Mouse (Mus musculus): ENCODE measurements around the gene AA467197.

AA467197 gene

DNA sequence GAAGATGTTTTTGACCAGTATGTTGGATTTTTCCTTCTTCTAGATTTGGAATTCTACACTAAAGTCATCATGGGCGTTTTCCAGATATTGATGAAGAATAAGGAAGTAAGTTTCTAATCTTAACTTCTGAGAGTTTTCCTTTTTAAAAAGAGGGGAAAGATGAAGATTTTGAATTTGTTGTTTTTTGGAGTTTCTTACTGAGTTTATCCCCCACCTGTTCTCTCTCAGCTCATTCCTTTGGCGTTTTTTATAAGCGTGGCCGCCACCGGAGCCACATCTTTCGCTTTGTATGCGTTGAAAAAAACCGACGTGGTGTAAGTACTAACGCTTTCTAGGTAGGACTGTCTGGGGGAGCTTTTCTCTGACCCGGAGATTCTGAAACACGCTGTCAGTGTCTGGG is 1.2 kb downstream of the AA467197 start:
- DNase-seq (ENCODE audit: low read depth, low spot score): no peak

DNA sequence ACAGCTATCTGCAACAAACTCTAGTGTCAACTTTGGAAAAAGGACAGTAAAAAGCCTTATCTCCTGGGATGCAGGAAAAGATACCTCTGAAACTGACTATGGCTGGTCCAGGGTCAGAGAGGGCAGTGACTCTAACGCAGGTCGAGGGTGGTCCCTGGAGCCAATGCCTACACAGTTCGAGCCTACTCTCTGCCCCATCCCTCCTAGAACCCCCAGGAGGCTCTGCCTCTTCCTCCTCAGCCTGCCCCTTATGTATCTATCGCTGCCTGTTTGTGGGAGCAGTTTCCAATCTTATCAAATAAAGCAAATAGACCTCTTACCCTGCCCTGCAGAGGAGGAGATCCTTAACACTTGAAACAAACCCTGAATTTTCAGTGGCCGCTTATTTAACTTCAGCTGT is 1.9 kb downstream of the AA467197 start:
- DNase-seq (ENCODE audit: low read depth, low spot score): no peak

DNA sequence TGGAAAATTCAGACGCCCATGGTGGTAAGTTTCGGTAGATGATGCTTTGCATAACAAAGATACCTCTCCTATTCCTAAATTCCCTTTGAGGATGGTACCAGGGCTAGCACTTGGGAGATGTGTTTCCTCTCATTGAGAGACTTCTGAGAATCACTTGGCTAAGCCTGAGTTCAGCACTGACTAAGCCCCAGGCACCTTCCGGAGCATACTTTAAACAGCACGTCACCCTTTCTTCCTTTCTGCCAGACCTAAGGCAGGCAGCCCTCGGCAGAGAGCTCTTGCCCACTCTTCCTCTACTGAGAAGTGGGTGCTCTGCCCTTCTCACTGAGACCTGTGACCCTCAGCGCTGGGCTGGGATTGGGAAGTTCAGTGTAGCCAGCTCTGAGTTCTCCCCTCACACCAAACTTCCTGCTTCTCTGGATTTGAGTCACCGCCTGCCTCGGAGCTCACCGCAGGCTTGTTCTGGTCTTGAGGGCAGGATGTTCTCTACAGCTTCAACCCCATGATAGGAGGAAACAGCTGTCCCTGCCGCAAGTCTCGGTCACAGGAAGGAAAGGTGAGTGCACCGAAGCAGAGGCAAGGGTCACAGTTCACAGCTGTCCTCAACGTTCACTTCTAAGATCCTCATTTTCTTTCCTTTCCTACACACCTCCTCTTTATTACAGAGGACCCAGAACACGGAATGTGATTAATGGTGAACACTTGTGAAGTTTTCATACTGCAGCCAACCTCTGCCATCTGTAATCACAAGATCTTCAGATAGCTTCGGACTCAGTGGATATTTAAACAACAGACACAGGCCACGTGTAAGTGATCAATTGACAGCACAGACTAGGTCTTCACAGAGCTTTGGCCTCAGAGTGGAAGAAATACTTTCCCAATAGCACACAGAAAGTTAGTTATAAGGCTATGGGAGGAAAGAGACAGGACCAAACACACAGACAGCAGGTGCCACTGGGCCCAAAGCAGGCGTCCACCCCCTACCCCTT is 15.6 kb downstream of the AA467197 start:
- no peak for DNase-seq (ENCODE audit: low read depth, low spot score)

DNA sequence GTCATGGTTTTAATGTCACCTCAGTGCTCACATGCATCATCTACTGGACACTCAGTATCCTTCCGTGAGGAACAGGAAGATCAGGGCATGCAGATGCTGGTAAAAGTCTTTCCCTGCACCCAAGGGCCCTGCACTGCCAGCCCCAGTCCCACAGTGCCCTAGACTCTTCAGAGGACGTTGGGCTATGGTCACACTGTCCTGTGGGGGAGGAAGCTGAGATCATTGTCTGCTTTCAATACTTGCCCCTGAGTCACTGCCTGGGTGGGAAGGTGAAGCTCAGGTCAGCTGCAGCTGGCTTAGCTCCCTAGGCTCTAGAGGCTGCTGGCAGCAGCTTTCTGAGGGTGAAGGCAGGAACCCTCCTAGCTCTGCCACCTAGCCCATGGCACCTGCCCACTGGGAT is 19.3 kb downstream of the AA467197 start:
- DNase-seq (ENCODE audit: low read depth, low spot score): no peak

DNA sequence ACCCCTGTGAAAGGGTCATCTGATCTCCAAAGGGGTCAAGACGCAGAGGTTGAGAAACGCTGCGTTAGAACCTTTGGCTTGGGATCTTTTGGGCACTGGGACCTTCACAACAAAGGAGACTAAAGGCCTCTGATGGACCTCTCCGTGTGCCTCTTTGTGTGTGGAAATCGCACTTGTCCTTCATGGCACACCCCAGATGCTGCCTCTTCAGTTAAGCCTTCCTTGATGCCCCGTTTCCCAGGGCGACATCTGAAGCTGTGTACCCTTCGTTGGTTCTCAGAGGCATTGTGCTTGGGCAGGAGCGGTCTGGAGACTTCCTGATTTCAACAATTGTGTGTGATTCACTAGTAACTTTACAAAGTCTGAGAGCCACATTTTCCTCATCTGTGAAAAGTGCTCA is 20.0 kb downstream of the AA467197 start:
- DNase-seq (ENCODE audit: low read depth, low spot score): no peak

DNA sequence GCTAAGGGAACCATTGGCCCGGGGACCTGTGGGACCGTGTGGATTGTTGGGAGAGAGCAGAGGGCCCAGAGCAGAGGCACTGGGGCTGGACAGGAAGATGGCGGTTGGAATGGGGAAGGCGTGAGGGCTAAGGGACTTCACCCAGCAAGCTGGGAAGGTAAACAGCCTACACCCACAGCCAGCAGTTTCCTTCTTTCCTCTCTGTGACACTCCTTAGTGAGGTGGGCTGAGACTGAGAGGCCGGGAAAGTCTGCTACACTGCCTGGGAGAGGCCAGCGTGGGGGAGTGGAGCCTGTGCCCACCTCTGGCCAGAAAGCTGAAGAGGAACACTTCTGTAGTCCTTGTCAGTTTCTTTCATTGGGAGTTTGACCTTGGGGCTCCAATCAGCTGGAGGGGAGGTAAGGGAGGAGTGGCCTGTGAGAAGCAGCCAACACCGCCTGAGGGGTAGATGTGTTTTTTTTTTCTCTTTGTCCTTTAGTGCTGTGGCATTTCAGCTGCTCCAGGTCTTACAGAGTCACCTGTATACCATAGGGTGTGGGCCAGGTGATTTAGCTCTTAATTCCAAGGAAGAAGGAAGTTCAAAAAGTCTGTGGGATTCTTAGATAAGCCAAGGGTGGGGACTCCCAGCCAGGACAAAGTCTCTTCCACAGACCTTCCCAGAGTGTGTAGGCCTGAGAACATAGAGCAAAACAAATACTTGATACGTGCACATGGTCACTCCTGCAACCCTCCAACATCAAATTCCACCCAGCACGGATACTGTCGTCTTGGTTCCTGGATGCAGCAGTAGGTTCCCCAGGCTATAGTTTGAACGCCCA is 21.1 kb downstream of the AA467197 start:
- DNase-seq (ENCODE audit: low read depth, low spot score): peak; percentile 11

DNA sequence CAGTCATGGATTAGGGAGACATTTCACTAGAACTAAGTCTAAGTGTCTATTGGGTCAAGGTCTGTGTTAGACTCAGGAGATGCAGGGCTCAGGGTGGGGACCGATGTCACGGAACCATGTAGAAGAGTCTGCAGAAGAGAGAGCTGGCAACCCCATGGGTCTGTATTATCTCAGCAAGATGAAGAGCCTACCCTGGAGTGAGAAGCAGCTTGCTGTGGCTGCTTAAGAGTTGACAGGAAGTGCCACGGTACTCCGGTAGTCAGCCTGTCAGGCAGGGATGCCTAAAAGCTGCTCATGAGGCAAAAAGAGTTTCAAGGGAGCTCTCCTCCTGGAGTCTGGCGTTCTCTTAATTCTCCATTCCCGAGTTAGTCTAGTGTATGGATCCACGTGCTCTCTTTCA is 23.0 kb downstream of the AA467197 start:
- DNase-seq (ENCODE audit: low read depth, low spot score): no peak

DNA sequence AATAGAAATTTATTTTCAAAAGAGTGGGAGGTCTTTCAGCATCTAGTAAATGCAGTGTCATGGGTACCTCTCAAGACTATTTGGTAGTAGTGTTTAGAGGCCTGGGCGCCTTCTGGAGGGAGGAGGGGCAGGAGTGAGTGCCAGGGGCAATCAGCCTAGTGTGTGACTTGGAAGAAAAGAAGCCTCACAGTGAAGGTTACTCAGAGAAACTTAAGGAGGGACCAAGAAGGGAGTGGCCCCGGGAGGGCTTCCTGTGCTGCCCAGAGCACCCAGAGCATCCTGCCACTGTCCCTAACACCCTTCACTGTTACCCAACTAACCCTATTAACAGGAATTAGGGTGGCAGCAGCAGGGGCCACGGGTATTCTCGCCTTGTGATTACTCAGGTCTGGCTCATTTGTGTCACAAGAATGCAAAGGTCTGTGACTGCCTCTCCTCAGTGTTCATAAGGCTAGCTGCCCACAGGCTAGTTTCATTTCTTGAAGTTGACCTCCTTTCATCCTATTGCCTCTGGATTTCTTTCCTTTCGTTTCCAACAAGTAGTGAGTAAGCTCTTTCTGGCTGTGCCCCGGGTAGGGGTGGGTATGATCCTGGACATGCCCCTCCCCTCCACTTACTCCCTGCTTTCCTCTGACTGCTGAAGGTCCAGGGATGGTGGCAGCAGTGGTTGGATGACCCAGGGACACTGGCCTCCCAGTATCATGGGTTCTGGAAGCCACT is 28.6 kb downstream of the AA467197 start:
- no peak for DNase-seq (ENCODE audit: low read depth, low spot score)

DNA sequence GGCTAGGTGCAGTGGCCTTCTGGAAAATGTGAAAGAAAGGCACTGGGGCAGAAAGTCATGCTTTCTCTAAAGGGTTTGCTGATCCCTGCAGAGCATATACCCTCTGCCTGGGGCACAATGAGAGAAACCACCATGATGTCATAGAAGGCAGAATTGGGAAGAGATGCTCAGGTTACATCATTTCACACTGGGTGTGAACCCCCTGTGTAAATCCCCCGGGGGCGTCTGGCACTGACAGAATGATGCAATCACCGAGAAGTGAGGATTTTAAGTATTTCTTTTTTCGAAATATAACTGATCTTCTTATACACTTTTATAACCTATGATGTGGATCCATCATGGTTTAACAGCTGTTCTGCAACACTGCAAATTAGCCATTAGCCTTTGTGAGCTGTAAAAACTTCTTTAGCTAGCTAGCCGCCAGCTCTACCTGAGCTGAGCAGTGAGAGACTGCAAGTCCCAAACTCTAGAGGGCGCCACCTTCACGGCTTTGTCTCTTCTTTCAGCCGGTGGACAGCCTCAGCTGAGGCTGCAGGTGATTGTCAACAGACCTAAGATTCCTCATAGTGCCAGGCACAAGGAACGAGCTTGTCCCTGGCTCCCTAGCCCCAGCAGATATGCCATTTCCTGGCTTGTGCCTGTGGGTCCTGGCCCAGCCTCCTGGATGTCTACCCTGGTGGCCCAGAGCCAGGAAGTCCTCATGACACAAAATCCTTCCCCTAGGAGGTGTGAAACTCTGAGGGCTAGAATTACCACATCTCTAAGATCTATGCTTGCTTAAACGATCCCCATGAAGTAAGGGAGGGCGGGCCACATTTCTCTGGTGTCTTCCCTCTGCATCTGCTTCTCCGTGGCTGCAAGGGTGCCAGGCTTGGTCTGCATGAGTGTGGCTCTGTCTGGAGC is 29.4 kb downstream of the AA467197 start:
- DNase-seq (ENCODE audit: low read depth, low spot score): peak; percentile 25

DNA sequence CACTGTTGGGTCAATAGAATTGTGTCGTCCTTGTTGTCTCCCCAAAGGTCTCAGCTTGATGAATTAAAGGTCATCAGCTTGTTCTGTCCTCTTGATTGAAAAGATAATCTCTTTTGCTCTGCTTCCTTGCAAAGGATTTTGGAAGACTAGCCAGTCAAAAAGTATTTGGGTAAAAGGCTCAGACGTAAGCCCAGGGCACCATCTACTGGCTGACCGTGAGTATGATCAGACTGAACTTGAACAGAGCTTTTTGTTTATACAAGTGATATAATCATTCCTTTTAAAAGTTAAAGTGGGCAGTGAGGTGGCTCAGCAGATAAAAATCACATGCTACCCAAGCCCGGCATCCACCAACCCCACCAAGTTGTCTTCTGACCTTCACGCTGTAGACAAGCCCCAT is 31.1 kb downstream of the AA467197 start:
- peak; percentile 48 for DNase-seq (ENCODE audit: low read depth, low spot score)

DNA sequence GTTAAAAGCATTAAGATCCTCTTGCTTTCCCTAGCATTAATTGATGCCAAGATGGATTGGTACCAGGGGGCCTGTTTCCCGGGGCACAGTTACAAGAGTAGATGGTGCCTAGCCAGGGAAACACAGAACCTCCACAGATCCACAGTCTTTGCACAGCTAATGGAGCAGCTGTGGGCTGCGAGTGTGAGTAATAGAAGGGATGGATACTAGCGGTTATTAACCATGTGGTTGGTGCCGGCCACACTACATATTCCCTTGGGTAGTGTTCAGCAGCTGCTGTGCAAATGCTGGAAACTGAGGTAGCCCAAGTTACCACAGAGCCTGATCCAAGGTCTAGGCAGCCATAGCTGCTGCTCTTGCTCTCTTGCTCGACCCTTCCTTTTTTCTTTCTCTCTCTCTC is 34.9 kb downstream of the AA467197 start:
- no peak for DNase-seq (ENCODE audit: low read depth, low spot score)

DNA sequence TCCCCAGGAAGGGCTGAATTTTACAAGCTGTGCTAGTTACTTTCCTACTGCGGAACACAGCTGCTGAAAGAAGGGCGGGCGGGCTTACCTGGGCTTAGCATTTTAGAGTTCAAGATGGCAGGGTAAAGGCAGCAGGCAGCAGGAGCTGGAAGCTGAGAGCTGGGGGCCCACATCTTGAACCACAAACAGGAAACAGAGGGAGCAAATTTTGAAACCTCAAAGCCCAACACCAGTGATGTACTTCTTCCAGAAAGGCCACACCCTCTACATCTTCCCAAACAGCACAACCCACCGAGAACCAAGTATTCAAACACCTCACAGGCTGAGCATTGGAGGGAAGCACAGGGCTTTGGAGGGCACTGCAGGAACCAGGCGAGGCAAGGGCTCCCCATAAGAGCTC is 36.1 kb downstream of the AA467197 start:
- DNase-seq (ENCODE audit: low read depth, low spot score): no peak

DNA sequence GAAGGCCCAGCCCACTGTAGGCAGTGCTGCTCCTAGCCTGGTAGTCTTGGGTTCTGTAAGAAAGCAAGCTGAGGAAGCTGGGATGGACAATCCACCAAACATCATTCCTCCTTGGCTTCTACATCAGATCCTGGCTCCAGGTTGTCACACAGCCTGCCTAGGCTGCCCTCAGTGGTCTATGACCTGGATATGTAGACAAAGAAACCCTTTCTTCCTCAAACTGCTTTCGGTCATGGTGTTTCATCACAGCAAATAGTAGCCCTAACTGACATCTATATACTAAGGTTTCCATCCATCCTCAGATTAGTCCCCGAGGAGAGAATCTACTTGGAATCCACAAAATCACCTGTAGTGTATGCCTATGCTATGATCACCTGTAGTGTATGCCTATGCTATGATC is 38.3 kb downstream of the AA467197 start:
- DNase-seq (ENCODE audit: low read depth, low spot score): no peak

DNA sequence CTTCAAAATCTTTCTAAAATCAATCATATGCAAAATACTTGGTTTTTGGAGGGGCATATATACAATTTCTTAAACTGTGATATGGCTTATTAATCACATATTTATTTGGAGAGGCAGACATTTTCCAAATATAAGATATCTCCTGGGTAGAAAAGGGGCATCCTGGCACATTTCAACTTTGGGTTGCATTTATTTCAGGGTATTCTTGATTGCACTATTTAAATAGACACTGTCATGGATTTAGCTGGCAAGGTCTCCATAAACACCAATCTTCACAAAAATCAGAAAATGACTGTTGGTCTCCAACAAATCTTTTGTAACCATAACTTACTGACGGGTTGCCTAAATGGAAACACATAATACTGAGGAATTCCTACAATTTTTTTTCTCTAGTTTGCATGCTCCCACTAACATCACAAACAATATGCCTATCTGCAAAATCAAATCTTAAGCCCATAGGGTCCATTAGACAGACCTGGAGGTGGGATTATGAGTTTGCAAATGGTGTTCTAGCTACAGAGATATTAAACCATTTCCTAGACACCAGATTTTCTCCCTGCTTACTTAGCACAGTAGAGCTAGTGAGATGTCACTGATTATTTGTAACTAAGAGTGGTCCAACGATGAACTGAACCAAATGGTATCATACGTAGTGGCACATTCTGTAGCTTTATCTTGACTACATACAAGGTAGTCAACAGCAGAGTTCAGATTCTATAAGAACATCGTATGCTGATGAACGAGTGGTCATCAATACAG is 44.8 kb downstream of the AA467197 start:
- DNase-seq (ENCODE audit: low read depth, low spot score): peak; percentile 13

DNA sequence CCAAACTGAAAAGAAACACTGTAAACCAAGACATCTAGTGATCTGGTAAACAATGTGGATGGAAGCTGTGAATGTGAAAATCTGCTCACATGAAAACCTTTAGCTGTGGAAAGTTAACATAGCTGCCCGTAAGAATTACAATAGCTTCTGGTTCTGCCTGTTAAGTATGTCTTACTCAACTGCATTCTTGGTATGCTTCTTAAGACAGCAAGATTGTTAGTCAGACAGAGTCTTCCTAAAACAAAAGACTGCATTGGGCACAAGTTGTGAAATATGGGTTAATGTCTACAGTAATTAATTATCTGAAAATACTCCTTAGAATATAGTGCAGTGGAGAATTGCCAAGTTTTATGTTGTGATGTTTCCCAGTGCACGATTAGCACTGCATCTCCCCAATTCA is 45.7 kb downstream of the AA467197 start:
- DNase-seq (ENCODE audit: low read depth, low spot score): no peak

DNA sequence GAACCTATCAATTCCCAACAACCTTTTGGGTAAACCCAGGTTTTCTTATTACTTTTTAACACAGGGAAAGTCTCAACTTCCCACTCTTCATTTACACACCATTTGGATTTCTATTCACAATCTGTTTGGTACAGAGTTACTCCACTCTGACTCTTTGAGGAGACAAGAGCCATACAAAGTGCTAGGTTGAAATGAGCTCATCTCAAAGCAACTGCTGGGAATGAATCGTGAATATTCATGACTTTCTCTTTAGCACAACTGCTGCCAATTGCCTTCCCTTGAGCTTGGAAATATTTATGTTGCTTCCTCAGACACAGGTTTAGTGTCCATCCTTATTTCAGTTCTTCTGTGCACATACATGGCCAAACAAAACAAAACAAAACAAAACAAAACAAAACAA is 46.9 kb downstream of the AA467197 start:
- no peak for DNase-seq (ENCODE audit: low read depth, low spot score)

DNA sequence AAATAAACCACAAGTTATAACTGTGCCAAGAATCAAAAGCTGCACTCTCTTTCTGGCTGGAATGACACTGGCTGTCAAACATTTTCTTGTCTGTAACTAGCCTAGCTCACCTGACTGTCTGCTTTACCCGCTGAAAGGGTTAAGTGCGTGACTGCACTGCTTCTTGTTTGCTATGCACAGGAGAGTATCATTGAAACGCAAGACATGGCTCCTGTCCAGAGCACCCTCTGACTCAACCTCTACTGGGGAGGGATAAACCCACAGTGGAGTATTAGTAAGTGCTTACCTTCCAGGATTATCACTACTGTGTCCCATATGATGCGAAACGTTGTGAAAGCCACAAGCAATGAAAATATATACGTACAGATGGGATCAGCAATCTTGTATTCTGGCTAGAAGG is 49.9 kb downstream of the AA467197 start:
- DNase-seq (ENCODE audit: low read depth, low spot score): no peak

Measured in ES-CJ7 (cell line).